Mouse (Mus musculus) spleen, postnatal 4 days (tissue): Measurements from ENCODE around the gene Adamts15.

Experiments
- DNase-seq, 2 experiments: peaks; one replicate each; pipeline ENCODE4 v3.0.0; 2022; ENCODE audit warnings: low spot score in 2 of 2

Adamts15 gene

DNA sequence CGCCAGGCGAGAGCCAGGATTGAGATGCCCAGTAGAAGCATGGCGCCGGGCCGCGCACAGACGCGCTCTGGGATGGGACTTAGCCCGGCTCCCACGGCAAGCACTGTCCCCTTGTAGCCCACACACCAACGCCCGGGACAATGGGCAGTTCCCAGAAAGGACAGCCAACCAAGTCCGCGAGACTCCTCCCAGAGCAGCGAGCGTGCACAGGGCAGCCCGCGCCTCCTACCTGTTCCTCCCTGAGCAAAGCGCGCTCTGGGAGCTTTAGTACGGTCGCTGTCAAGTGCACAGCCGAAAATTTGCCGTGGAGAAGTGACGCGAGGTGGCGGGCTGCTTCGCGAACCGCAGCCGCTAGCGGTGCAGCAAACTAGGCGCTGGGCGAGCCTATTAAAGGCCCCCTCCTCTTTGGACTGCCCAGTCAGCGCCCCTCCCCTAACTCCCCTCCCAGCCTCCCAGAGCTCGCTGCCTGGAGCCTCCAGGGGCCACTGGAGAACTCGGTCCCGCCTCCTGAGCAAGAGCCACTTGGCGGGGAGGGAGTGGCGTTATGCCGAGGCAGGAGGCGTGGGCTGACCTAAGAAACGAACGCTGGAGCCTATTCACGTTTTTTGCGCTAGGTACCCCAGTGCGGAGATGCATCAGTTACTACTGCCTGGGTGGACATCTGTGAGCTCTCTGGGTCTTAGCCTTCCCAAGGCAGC lies at the start of gene Adamts15:
Gene Adamts15 (minus strand): TSS at position 256 of the 698 bp plus-strand sequence.
- no peak for DNase-seq

DNA sequence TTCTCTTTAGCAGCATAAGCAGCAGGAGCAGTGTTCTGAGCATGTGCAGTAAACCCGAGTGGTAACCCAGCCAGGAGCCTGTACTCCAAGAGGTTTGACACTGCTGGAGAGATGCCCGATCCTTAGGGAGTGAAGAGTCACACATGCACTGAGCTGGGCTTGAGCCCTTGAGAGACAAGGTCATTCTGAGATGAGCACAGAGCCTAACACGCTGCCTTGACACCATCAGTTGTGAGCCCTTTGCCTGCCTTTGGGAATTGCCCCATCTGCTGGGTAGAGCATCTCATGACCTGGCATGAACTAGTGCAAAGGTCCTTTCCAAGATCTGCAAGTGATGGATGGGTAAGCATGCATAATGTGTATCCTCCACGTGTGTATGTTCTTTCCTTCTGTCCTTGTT lies 49.7 kb upstream of the Adamts15 start:
- no peak for DNase-seq

DNA sequence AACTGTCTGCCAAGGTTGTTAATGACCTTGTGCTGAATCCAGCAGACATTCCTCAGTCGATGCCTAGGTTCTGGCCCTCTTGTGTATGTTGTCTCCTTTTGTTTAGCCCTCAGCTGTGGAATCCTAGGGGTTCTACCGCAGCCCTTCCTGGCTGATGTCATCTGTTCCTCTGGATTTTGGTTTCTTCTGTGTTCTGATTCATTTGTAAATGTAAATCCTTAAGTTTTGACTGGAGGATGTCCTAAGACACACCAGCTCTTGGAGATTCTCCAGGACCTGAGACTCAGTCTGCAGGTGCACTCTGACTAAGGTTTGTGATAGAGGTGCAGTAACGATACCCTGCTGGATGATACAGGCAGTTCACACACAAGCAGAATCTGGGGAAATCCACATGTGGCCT lies 47.7 kb upstream of the Adamts15 start:
- DNase-seq, result no peak

DNA sequence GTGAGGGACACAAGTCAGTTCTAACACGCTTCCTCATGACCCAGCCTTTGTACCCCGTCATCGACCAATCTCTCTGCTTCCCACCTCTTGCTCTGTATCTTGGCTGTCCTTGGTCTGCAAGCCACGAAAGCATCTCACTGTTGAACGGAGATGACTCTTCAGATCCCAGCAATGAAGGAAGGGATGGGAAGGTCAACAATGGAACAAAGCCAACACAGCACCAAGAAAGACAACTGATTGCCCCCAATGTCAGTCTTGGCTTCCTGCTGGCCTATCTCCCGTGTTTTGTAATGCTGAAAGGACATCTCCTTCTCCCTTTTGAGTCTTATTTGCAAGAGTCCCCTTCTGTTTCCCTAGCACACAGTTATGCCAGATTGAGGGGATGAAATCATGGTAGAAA lies 45.9 kb upstream of the Adamts15 start:
- DNase-seq, result no peak

DNA sequence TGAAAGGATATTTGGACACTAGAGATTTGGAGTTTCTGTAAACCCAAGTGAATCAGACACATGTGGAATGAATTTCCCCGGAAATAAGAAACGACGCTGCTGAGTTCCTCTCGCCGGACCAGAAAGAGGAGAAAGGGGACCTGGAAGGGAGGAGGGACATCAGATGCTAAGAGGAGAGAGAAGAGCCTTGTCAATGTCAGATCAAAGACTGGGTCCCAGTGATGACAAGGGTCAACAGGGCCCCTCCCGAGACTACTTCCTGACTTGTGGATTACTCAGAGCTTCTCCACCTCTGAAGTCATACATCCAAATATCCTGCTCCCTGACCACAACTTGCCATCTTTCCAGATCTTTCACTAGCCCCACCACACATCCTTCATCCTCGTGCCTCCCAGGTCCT lies 44.6 kb upstream of the Adamts15 start:
- no peak for DNase-seq

DNA sequence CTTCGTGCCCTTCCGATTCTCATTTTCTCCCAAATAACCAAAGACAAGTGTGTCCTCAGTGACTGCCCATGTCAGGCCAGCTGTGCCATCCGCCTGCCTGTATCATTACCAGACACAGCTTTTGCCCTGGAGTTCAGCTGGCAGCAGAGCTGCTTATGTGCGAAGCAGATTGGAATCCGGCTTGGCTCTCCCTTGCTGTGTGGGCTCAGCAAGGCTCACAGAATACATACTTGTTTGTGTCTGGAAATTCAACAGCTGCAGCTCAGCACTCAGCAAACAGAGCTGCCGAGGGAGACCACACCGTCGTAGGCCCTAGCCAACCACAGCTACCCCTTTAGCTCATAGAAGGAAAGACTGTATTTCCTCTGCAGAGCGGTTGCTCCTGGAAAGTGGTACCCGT lies 42.4 kb upstream of the Adamts15 start:
- DNase-seq, result no peak

DNA sequence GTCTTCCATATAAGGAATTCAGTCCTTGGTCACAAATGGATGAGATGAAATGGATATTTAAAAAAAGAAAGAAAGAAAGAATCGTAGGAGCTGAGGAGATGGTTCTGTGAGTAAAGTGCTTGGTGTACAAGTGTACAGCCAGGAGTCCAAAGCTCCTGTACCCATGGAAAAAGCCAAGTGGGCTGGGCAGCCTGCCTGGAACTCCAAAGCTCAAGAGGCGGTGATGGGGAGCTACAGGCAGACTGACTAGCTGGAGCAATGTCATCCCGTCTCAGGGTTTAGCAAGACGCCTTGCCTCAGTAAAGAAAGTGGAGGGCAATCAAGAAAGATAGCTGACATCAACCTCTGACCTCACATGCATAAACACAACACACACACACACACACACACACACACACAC lies 41.5 kb upstream of the Adamts15 start:
- DNase-seq, result no peak

DNA sequence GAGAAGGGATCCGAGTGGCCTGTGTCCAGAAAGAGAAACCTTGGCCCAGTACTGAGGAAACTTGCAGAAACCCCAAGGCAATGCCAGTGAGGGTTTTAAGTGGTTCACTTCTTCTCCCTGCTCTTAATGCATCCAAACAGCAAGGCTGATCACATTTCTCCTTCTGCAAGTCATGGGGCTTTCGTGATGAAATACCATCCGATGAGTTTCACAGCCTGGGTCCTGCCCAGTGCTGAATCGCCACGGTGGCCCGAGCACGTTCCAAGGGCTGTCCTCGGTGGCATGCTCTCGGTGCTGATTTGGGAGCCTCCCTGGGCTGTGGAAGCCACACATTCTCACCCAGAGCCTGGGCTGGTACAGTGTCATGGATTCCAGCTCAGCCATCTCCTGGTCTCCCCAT lies 33.0 kb upstream of the Adamts15 start:
- no peak for DNase-seq

DNA sequence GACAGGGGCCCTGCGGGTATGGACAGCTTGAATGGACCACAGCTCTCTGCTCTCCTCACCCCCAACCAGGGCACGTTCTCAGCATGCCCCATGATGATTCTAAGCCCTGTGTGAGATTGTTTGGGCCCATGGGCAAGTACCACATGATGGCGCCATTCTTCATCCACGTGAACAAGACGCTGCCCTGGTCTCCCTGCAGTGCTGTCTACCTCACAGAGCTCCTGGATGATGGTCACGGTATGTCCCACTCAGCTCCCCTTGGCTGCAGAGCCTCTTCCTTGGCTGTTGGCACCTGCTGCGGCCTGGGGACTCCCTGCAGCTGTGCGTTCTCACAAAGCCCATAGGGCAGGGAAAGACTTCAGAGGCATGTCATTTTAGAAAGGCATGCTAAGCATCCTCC lies 31.0 kb upstream of the Adamts15 start:
- DNase-seq, result no peak

DNA sequence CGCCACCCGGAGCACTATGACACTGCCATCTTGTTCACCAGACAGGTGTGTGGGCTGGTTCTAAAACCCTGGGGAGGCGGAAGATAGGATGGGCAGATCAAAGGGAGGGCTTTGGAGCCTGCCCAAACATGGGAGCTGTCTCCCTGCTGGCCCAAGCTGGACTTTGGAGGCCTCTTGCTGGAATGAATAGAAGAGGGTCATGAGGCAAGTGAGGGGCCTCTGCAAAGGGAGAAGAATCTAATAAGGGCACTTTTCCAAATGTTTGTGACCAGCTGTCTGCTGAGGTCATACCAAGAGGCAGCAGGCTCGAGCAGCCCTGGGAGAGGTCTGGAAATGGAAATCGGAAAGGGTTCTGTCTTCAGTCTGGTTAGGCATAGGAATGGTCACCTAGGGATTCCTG lies 29.2 kb upstream of the Adamts15 start:
- no peak for DNase-seq

DNA sequence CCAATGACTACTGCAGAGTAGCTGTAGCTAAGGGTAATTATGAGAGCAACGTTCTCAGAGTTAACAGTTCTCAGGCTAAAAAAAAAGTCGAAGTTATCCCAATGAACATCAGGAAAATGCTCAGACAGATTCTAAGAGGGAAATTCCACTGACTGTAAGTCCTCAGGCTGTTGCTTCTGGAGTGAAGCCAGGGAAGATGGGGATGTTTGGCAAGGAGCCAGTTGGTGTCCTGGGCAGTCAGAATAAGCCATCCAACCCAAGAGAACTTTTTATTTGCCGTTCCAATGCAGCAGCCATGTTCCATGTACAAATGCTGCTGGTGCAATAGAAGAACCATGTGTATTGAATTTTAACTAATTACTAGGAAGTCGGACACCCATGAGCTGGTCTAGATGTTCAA lies 28.3 kb upstream of the Adamts15 start:
- no peak for DNase-seq

DNA sequence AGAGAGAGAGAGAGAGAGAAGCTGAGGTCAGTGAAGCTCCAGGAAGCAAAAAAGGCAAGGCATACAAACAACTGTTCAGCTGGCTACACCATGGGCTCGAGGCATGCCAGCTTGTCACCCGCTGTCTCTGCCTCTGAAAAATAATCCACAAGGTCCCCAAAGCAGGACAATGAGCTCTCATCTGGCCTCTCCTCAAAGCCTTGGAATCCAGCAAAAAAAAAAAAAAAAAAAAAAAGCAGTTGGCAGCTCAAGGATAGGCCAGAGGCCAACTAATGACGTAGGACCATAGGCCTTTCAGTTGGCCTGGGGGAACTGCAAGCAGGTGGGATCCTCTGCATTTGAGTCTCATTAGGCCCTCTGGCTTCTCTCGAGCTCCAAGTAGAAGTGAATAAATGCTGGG lies 27.7 kb upstream of the Adamts15 start:
- DNase-seq, result no peak

DNA sequence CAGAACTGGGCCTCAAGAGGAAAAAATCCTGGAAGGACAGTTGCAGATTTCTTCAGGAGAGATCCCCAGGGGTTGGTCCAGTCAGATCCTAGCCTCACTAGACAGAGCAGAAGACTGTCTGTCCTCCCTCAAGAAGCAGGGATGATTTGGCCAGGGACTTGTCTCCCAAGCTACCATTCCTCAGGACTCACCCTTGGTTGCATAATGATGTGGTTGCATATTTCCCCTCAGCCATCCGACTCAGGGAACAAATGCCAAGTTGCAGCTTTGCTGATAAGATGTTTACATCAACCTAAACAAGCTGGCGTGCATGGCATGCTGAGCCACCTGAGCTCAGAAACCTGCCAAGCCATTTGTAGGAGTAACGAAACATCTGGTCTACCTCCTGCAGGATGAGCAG lies 27.2 kb upstream of the Adamts15 start:
- no peak for DNase-seq

DNA sequence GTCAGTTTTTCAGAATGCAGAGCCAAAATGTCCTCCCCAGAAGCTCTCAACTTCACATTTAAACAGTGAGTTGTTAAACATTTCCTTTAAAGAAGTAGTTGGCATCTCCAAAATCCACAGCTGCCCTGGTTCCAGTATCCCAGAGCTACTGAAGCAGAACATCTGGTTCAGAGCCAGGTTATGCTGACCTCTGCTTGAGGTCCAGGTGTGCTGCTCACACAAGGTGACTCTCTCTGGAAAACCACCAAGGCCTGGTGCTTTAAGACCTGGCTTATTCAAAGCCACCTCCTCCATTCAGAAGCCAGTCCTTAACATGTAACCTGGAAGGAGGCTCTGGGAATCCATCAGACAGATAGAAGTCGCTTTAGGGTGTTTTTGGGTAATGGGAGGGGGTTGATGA lies 23.0 kb upstream of the Adamts15 start:
- DNase-seq, result no peak

DNA sequence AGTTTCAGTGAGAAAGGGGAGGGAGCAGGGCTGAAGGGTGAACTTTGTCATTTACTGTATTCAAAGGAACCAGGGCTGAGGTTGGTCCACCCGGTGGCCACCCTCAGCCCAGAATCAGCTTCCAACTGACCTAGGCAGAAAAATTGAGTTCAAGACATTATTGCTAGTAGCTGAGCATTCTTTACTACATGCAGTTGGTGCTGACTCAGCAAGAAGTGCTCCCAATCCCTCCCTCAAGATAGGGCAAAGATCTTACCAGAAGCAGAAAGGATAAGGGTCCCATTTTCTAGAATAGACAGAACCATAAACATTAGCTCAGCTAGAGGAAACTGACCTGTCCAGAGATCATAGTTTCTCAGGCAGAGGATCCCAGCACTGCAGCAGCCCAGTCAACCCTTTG lies 22.0 kb upstream of the Adamts15 start:
- DNase-seq, result no peak

DNA sequence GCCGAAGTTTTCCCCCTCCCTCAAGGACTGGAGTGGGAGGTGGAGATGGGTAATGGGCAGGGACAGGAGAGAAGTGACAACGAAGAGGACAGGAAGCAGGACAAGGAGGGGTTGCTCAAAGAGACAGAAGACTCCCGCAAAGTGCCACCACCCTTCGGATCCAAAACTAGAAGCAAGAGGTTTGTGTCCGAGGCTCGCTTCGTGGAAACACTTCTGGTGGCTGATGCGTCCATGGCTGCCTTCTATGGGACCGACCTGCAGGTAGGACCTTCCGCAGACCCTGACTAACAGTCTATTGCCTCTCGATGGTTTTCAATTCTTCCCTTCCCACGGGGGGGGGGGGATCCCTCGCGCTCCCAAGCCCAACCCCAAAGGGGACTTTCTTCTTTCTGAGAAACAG lies 21.1 kb upstream of the Adamts15 start:
- DNase-seq, result no peak

DNA sequence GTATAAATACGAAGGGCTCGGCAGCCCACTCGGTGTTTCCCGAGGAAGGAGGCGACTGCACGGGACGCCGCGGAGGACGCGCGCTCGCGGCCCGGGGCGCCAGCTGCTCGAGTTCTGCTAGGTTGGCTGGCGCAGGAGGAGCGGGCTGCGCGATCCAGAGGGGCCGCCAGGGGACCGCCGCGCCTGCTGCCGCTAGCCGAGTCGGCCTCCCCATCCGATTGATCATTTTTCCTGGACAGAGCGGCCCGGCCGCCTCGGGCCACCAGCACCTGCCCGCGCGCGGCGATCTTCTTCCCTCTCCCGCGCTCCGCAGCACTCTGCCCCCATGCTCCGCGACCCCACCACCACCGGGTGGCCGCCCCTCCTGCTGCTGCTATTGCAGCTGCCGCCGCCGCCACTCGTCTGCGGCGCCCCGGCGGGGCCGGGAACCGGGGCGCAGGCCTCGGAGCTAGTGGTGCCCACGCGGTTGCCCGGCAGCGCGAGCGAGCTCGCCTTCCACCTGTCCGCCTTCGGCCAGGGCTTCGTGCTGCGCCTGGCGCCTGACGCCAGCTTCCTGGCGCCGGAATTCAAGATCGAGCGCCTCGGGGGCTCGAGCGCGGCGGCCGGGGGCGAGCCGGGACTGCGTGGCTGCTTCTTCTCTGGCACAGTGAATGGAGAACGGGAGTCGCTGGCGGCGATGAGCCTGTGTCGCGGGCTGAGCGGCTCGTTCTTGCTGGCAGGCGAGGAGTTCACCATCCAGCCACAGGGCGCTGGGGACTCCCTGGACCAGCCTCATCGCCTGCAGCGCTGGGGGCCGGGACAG lies 20.5 kb upstream of the Adamts15 start, which contains the start of gene Adamts8:
Gene Adamts8 (plus strand): TSS at position 51 of the 802 bp plus-strand sequence.
- DNase-seq, result no peak

DNA sequence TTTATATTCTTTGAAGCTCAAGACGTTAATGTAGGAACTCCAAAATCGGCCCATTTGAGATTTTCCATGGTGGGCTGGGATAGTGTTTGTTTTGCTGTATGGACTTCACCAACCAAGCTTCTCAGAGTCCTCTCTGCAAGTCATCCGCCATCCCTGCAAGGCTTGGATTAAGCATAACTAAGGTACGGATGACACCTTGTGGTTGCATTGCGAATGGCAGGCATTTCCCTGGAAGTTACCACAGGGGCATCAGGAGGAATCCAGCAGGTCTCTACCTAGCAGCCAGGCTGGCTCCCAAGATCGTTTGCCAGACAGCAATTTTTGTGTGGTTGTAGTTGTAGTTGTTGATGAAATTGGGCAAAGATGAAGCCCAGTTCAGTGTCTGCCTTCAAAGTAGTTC lies 18.1 kb upstream of the Adamts15 start:
- peak; percentile 43 to 75 for DNase-seq

DNA sequence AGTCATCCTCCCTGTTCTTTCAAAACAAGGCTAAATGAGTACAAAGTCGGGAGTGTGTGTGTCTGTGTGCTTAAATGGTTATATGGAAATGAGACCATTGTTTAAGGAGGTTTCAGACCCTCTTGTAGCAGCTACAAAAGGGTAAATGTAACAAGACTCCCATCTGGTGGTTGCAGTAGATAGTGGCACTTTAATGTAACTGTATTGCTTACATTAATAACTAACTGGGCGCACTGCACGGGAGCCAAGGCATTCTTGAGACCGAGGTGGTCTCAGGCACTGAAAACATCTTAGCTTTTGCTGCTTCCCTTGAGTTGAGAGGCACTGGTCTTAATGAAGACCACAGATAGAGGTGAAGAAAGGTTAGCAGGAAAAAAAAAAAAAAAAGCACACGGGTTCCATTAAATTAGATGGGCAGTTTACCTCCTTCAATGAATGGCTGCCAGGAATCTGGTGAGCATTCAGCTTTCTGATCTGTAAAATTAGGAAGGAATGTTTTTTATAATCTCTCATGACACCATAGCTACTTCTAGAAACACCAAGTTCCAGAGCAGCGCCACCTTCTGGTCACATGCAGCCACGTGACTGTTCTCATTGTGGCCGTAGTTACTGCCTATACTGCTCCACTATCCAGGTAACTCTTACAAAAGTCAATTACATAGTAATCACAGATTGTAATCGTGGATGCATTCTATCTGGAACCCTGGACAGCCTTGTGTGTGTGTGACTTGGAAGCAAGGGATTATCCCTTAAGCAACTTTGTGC lies 14.6 kb upstream of the Adamts15 start:
- no peak for DNase-seq

DNA sequence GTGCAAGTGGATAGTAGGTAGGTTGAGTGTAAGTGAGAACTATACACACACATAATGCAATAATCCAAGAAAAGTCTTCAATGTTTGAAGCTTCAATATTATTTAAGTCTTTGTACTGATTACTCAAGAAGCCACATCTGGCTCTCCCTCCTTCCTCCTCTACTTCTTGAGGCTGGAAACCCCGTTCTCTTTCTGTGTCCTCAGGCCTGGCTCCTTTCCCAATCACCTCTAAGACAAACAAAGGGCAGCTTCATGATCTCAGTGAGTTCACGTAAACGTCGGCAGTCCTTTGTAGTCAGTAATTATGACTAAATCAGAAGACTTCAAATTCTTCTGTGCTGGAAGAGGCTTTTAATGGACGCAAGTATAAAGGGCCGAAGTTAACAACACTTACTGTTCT lies 12.6 kb upstream of the Adamts15 start:
- DNase-seq, result no peak

DNA sequence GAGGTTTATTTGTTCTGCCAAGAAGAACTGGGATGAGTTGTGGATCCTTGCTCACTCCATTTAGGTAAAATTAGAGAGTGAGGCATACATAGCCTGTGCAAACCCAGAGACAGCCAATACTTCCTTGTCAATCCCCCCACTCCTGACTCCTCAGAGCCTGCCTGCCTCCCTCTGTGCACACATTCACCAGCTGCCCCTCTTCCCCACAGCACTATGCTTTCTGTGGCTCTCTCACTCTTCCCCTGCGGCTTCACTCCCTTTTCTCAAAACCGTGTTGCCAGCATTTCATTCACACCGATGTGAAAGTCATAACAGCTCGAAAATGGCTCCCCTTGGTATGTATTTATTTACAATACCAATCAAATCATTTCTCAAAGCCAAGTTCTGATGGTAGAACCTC lies 10.1 kb upstream of the Adamts15 start:
- DNase-seq, result no peak

DNA sequence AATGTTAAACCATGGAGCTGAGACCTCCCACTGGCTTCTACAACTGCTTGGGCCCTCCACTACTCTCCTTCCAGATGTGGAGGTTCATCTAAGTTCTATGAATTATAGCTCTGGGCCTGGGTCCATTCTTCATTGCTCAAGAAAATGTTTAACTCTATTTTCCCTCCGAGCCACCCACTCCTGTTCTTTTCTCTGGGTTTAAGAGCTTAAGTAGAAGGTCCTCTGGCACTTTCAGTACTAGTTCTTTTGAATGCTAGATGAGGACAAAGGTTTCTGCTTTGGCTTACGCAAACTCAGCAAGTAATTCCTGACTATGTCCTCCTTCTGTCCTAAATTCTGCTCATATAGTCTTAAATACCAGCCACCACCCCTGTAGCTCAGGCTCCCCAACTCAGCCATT lies 6.5 kb upstream of the Adamts15 start:
- DNase-seq, result no peak
